Mouse (Mus musculus) testis, adult 2 months (tissue): ENCODE data around the gene Gm45521. TPM values are rescaled to one million over a fixed set of nuclear protein-coding genes. Genes with fewer than 3 reads are reported as not detected.

Experiments used
- H3K27ac ChIP-seq: fragments of 200-500 bp; 2 replicates; pipeline ENCODE4 v1.5.1; 2012; ENCODE audit warnings: low read depth, low read length; ENCODE audit not compliant: control insufficient read depth, insufficient read depth
- H3K27me3 ChIP-seq: fragments of 200-500 bp; 2 replicates; pipeline ENCODE4 v1.6.1; 2012; ENCODE audit warnings: mild to moderate bottlenecking, low read length, moderate library complexity; ENCODE audit not compliant: control insufficient read depth, insufficient read depth
- H3K36me3 ChIP-seq: fragments of 200-500 bp; 2 replicates; pipeline ENCODE4 v1.6.1; 2012; ENCODE audit warnings: mild to moderate bottlenecking, low read length; ENCODE audit not compliant: control insufficient read depth, insufficient read depth
- H3K4me1 ChIP-seq: fragments of 200-500 bp; 2 replicates; pipeline ENCODE4 v1.6.1; 2012; ENCODE audit warnings: low read length; ENCODE audit not compliant: control insufficient read depth, insufficient read depth
- H3K4me3 ChIP-seq: fragments of 200-500 bp; 2 replicates; pipeline ENCODE4 v1.5.1; 2012; ENCODE audit warnings: low read depth, mild to moderate bottlenecking, low read length, moderate library complexity, mixed read lengths; ENCODE audit not compliant: control insufficient read depth
- CTCF ChIP-seq: fragments of 200-500 bp; IDR thresholded peaks from 2 replicates; pipeline ENCODE4 v1.5.1; 2012; ENCODE audit warnings: low read depth, mild to moderate bottlenecking, inconsistent platforms, low read length, moderate library complexity; ENCODE audit not compliant: control insufficient read depth, insufficient read depth, insufficient replicate concordance
- POLR2A ChIP-seq: fragments of 200-500 bp; IDR thresholded peaks from 2 replicates; pipeline ENCODE4 v1.6.1; 2012; ENCODE audit warnings: low read depth, mild to moderate bottlenecking, inconsistent platforms, low read length, moderate library complexity; ENCODE audit not compliant: control insufficient read depth
- polyA plus RNA-seq: library from polyadenylated mRNA; depleted of rRNA; stranded (reverse); fragments of >200 nt; gene quantifications from 2 replicates; pipeline ENCODE4 v1.2.3, GENCODE M21; 2012

The Gm45521 gene
- polyA plus RNA-seq, 1 experiment: 3.4 TPM

- TF ChIP-seq POLR2A (no peak), CTCF (no peak)
- no peaks in the 10 kb centered on the region for H3K36me3 ChIP-seq
- H3K4me3 ChIP-seq: no peak overlapping the region
- H3K4me1 ChIP-seq: no peaks in the 10 kb centered on the region; the same call in 1 of the 2 replicates
- no peak overlapping the region for H3K27ac ChIP-seq
- no peaks in the 10 kb centered on the region for H3K27me3 ChIP-seq
Measured at GRCm38 (mm10) chr14:7971889-7972493, 14.9 kb downstream of the Gm45521 start.

- Histone ChIP-seq H3K27ac (no peak overlapping the region), H3K27me3 (no peaks in the 10 kb centered on the region), H3K36me3 (no peaks in the 10 kb centered on the region), H3K4me1 (no peaks in the 10 kb centered on the region; the same call in 1 of the 2 replicates), H3K4me3 (no peak overlapping the region)
- TF ChIP-seq POLR2A (no peak), CTCF (no peak)
Measured at GRCm38 (mm10) chr14:7974643-7975042, 17.6 kb downstream of the Gm45521 start.

- TF ChIP-seq CTCF: no peak
- TF ChIP-seq POLR2A: no peak
- no peaks in the 10 kb centered on the region for H3K36me3 ChIP-seq
- H3K27me3 ChIP-seq: no peaks in the 10 kb centered on the region
- H3K27ac ChIP-seq: no peak overlapping the region
- H3K4me3 ChIP-seq: no peak overlapping the region
- H3K4me1 ChIP-seq: no peaks in the 10 kb centered on the region; the same call in 1 of the 2 replicates
Measured at GRCm38 (mm10) chr14:7975177-7975576, 18.1 kb downstream of the Gm45521 start.

GRCm38 (mm10) chr14:7977471-7977870 is 20.4 kb downstream of the Gm45521 start:
- TF ChIP-seq CTCF: no peak
- TF ChIP-seq POLR2A: no peak
- H3K36me3 ChIP-seq: no peaks in the 10 kb centered on the region
- no peaks in the 10 kb centered on the region; the same call in 1 of the 2 replicates for H3K4me1 ChIP-seq
- H3K27me3 ChIP-seq: no peaks in the 10 kb centered on the region
- H3K4me3 ChIP-seq: no peak overlapping the region
- no peak overlapping the region for H3K27ac ChIP-seq

GRCm38 (mm10) chr14:7978183-7978582 is 21.1 kb downstream of the Gm45521 start:
- TF ChIP-seq POLR2A: no peak
- no peak for TF ChIP-seq CTCF
- Histone ChIP-seq H3K27ac (no peak overlapping the region), H3K4me1 (no peaks in the 10 kb centered on the region; the same call in 1 of the 2 replicates), H3K36me3 (no peaks in the 10 kb centered on the region), H3K4me3 (no peak overlapping the region), H3K27me3 (no peaks in the 10 kb centered on the region)

GRCm38 (mm10) chr14:7981226-7981625 is 24.1 kb downstream of the Gm45521 start:
- H3K27me3 ChIP-seq: no peaks in the 10 kb centered on the region
- no peak for TF ChIP-seq CTCF
- TF ChIP-seq POLR2A: no peak
- H3K36me3 ChIP-seq: no peaks in the 10 kb centered on the region
- no peak overlapping the region for H3K4me3 ChIP-seq
- H3K4me1 ChIP-seq: no peaks in the 10 kb centered on the region; the same call in 1 of the 2 replicates
- H3K27ac ChIP-seq: no peak overlapping the region

- TF ChIP-seq CTCF (no peak), POLR2A (no peak)
- Histone ChIP-seq H3K4me3 (no peak overlapping the region), H3K36me3 (no peaks in the 10 kb centered on the region), H3K27me3 (no peaks in the 10 kb centered on the region), H3K27ac (no peak overlapping the region), H3K4me1 (peaks cover 6% of the 10 kb centered on the region)
Measured at GRCm38 (mm10) chr14:7986913-7987312, 29.8 kb downstream of the Gm45521 start.
